Mouse (Mus musculus): ENCODE data around the gene Vps33b. TPM values are rescaled to one million over a fixed set of nuclear protein-coding genes. Genes with fewer than 3 reads are reported as not detected.

Gene Vps33b
- total and polyA plus RNA-seq, 3 experiments = 23.4 to 24.9 TPM; not detected in 1

- TF ChIP-seq USF2 (IDR thresholded peaks at IDR 0.05; ENCODE audit: borderline replicate concordance in 1 of 2, insufficient read depth in 1 of 2, low read depth in 1 of 2, low read length in 2 of 2) = no peak
- no peak for TF ChIP-seq TBP (IDR thresholded peaks at IDR 0.05; ENCODE audit: low read depth, low read length)
Measured at GRCm38 (mm10) chr7:80334848-80335247, 65.4 kb downstream of the Vps33b start (continued).

GRCm38 (mm10) chr7:80336932-80337331 is 67.5 kb downstream of the Vps33b start:
- H3K27me3 ChIP-seq (ENCODE audit: control insufficient read depth in 1 of 2, insufficient read depth in 2 of 2, low read length in 2 of 2) = no peaks in the 10 kb centered on the region
- no peak overlapping the region for H3K4me3 ChIP-seq (ENCODE audit: control insufficient read depth in 1 of 2, insufficient read depth in 1 of 2, low read depth in 2 of 2, low read length in 2 of 2)
- no peak overlapping the region for H3K27ac ChIP-seq (ENCODE audit: control insufficient read depth, low read depth, low read length)
- H3K4me1 ChIP-seq (ENCODE audit: control insufficient read depth in 1 of 2, insufficient read depth in 2 of 2, low read length in 2 of 2) = peaks cover 0 to 18% of the 10 kb centered on the region in 2 experiments; a peak in 3 of 4 replicates
- H3K36me3 ChIP-seq (ENCODE audit: control insufficient read depth in 1 of 2, insufficient read depth in 2 of 2, low read length in 2 of 2) = peaks cover 6 to 11% of the 10 kb centered on the region in 2 experiments
- TF ChIP-seq RAD21 (IDR thresholded peaks at IDR 0.05; ENCODE audit: low read depth, low read length) (no peak), SIN3A (IDR thresholded peaks at IDR 0.05; ENCODE audit: low read length) (no peak), ELF1 (IDR thresholded peaks at IDR 0.05; ENCODE audit: low read depth, low read length) (no peak)
- DNase-seq (ENCODE audit: low read depth, low spot score) = no peak
- no peak overlapping the region for H3K9ac ChIP-seq (ENCODE audit: control insufficient read depth, low read depth, low read length, poor library complexity, severe bottlenecking)
- H3K79me2 ChIP-seq (ENCODE audit: control insufficient read depth, insufficient read depth, low read length, poor library complexity) = peaks cover 11% of the 10 kb centered on the region
- no peaks in the 10 kb centered on the region for H3K9me3 ChIP-seq (replicated peaks; ENCODE audit: insufficient read depth, low read length)

- Histone ChIP-seq H3K4me1 (ENCODE audit: control insufficient read depth in 1 of 2, insufficient read depth in 2 of 2, low read length in 2 of 2) (peaks cover 0 to 31% of the 10 kb centered on the region in 2 experiments; a peak in 3 of 4 replicates), H3K79me2 (ENCODE audit: control insufficient read depth, insufficient read depth, low read length, poor library complexity) (peaks cover 11% of the 10 kb centered on the region), H3K27ac (ENCODE audit: control insufficient read depth, low read depth, low read length) (peak overlapping the region; percentile 18; the same call in 1 of the 2 replicates)
Measured at GRCm38 (mm10) chr7:80339371-80339770, 69.9 kb downstream of the Vps33b start.

GRCm38 (mm10) chr7:80339793-80340628 is 70.6 kb downstream of the Vps33b start:
- peaks cover 11% of the 10 kb centered on the region for H3K79me2 ChIP-seq (ENCODE audit: control insufficient read depth, insufficient read depth, low read length, poor library complexity)
- peak overlapping the region; percentile 38 for H3K27ac ChIP-seq (ENCODE audit: control insufficient read depth, low read depth, low read length)
- peak; percentile 98 for DNase-seq (ENCODE audit: low read depth, low spot score)
- H3K27me3 ChIP-seq (ENCODE audit: control insufficient read depth in 1 of 2, insufficient read depth in 2 of 2, low read length in 2 of 2) = no peaks in the 10 kb centered on the region
- H3K4me3 ChIP-seq (ENCODE audit: control insufficient read depth in 1 of 2, insufficient read depth in 1 of 2, low read depth in 2 of 2, low read length in 2 of 2) = peak overlapping the region; percentile 70 to 77
- no peaks in the 10 kb centered on the region for H3K9me3 ChIP-seq (replicated peaks; ENCODE audit: insufficient read depth, low read length)
- H3K36me3 ChIP-seq (ENCODE audit: control insufficient read depth in 1 of 2, insufficient read depth in 2 of 2, low read length in 2 of 2) = peaks cover 0 to 12% of the 10 kb centered on the region in 2 experiments; a peak in 2 of 4 replicates
- H3K4me1 ChIP-seq (ENCODE audit: control insufficient read depth in 1 of 2, insufficient read depth in 2 of 2, low read length in 2 of 2) = peaks cover 0 to 31% of the 10 kb centered on the region in 2 experiments; a peak in 3 of 4 replicates
- peak overlapping the region; percentile 69 for H3K9ac ChIP-seq (ENCODE audit: control insufficient read depth, low read depth, low read length, poor library complexity, severe bottlenecking)
- TF ChIP-seq UBTF (IDR thresholded peaks at IDR 0.05; ENCODE audit: borderline replicate concordance, insufficient read depth, low read depth, low read length) (no peak), ELF1 (IDR thresholded peaks at IDR 0.05; ENCODE audit: low read depth, low read length) (0 out of 2 replicates have a peak, but pooled peaks have one; percentile 21), GATA1 (IDR thresholded peaks at IDR 0.05; ENCODE audit: low read depth, low read length) (no peak), ZMIZ1 (IDR thresholded peaks at IDR 0.05; ENCODE audit: low read depth, low read length) (peak; percentile 53; the same call in 1 of the 2 replicates), SMC3 (IDR thresholded peaks at IDR 0.05; ENCODE audit: low read depth, low read length) (peak; percentile 53), HCFC1 (IDR thresholded peaks at IDR 0.05; ENCODE audit: low read depth, low read length) (no peak; the same call in 1 of the 2 replicates), POLR2AphosphoS5 (IDR thresholded peaks at IDR 0.05; ENCODE audit: borderline replicate concordance, low read depth, low read length) (no peak), CHD1 (IDR thresholded peaks at IDR 0.05; ENCODE audit: low read depth, low read length) (no peak), NELFE (IDR thresholded peaks at IDR 0.05; ENCODE audit: low read depth, low read length) (peak; percentile 87), RCOR1 (IDR thresholded peaks at IDR 0.05; ENCODE audit: low read depth, low read length) (0 out of 2 replicates have a peak, but pooled peaks have one; percentile 10), NRF1 (IDR thresholded peaks at IDR 0.05; ENCODE audit: insufficient read depth, low read depth, low read length, poor library complexity, severe bottlenecking) (peak; percentile 99), USF2 (IDR thresholded peaks at IDR 0.05; ENCODE audit: borderline replicate concordance in 1 of 2, insufficient read depth in 1 of 2, low read depth in 1 of 2, low read length in 2 of 2) (no peak), POLR2A (IDR thresholded peaks at IDR 0.05; ENCODE audit: control insufficient read depth in 1 of 2, insufficient read depth in 1 of 2, low read depth in 1 of 2, low read length in 2 of 2, poor library complexity in 1 of 2) (peak; percentile 81 to 87), SIN3A (IDR thresholded peaks at IDR 0.05; ENCODE audit: low read length) (peak; percentile 87), TCF12 (IDR thresholded peaks at IDR 0.05; ENCODE audit: low read depth, low read length) (0 out of 2 replicates have a peak, but pooled peaks have one; percentile 32), TAL1 (IDR thresholded peaks at IDR 0.05; ENCODE audit: low read length) (no peak)

More at GRCm38 (mm10) chr7:80339371-80339770, 69.9 kb downstream of the Vps33b start:
- H3K36me3 ChIP-seq (ENCODE audit: control insufficient read depth in 1 of 2, insufficient read depth in 2 of 2, low read length in 2 of 2) = peaks cover 2 to 12% of the 10 kb centered on the region in 2 experiments
- H3K27me3 ChIP-seq (ENCODE audit: control insufficient read depth in 1 of 2, insufficient read depth in 2 of 2, low read length in 2 of 2) = no peaks in the 10 kb centered on the region
- no peaks in the 10 kb centered on the region for H3K9me3 ChIP-seq (replicated peaks; ENCODE audit: insufficient read depth, low read length)
- peak overlapping the region; percentile 62 to 70 for H3K4me3 ChIP-seq (ENCODE audit: control insufficient read depth in 1 of 2, insufficient read depth in 1 of 2, low read depth in 2 of 2, low read length in 2 of 2)
- DNase-seq (ENCODE audit: low read depth, low spot score) = peak; percentile 66
- peak overlapping the region; percentile 69 for H3K9ac ChIP-seq (ENCODE audit: control insufficient read depth, low read depth, low read length, poor library complexity, severe bottlenecking)
- TF ChIP-seq GABPA (IDR thresholded peaks at IDR 0.05; ENCODE audit: low read depth, low read length) (no peak), ELF1 (IDR thresholded peaks at IDR 0.05; ENCODE audit: low read depth, low read length) (no peak), TBP (IDR thresholded peaks at IDR 0.05; ENCODE audit: low read depth, low read length) (no peak), MAX (IDR thresholded peaks at IDR 0.05; ENCODE audit: low read length) (no peak)
